Mouse (Mus musculus): ENCODE measurements around the gene Gm364.

Gene Gm364

GRCm38 (mm10) chrX:57408769-57409168 is at the start of gene Gm364:
Gene Gm364, plus strand, starts transcription at chrX:57409154.
- no peak for DNase-seq (ENCODE audit: low spot score)

- no peak for DNase-seq (ENCODE audit: low spot score)
Observed at GRCm38 (mm10) chrX:57359316-57359715, 49.6 kb upstream of the Gm364 start.

- no peak for DNase-seq (ENCODE audit: low spot score)
Observed at GRCm38 (mm10) chrX:57364891-57365569, 43.9 kb upstream of the Gm364 start.

GRCm38 (mm10) chrX:57372965-57373364 is 36.0 kb upstream of the Gm364 start:
- no peak for DNase-seq (ENCODE audit: low spot score)

GRCm38 (mm10) chrX:57373543-57373942 is 35.4 kb upstream of the Gm364 start:
- DNase-seq (ENCODE audit: low spot score), result no peak

GRCm38 (mm10) chrX:57374029-57374428 is 34.9 kb upstream of the Gm364 start:
- no peak for DNase-seq (ENCODE audit: low spot score)

- DNase-seq (ENCODE audit: low spot score), result no peak
Observed at GRCm38 (mm10) chrX:57377096-57377495, 31.9 kb upstream of the Gm364 start.

- DNase-seq (ENCODE audit: low spot score), result no peak
Observed at GRCm38 (mm10) chrX:57378579-57378978, 30.4 kb upstream of the Gm364 start.

- DNase-seq (ENCODE audit: low spot score), result no peak
Observed at GRCm38 (mm10) chrX:57380915-57381314, 28.0 kb upstream of the Gm364 start.

GRCm38 (mm10) chrX:57392367-57393246 is 16.3 kb upstream of the Gm364 start, which contains the start of gene Rbmx:
Gene Rbmx, minus strand, starts transcription at chrX:57393036.
- peak; percentile 29 for DNase-seq (ENCODE audit: low spot score)

GRCm38 (mm10) chrX:57393412-57393811 is 15.5 kb upstream of the Gm364 start:
- no peak for DNase-seq (ENCODE audit: low spot score)

- DNase-seq (ENCODE audit: low spot score), result no peak
Observed at GRCm38 (mm10) chrX:57401388-57401787, 7.6 kb upstream of the Gm364 start.

- no peak for DNase-seq (ENCODE audit: low spot score)
Observed at GRCm38 (mm10) chrX:57403651-57404050, 5.3 kb upstream of the Gm364 start.

GRCm38 (mm10) chrX:57431610-57432009 is 22.7 kb downstream of the Gm364 start:
- DNase-seq (ENCODE audit: low spot score), result no peak

GRCm38 (mm10) chrX:57433897-57434296 is 24.9 kb downstream of the Gm364 start:
- no peak for DNase-seq (ENCODE audit: low spot score)

- DNase-seq (ENCODE audit: low spot score), result no peak
Observed at GRCm38 (mm10) chrX:57503634-57504033, 94.7 kb downstream of the Gm364 start, which contains the start of gene Gpr101. Gene Gpr101, minus strand, starts transcription at chrX:57503757.

GRCm38 (mm10) chrX:57506247-57506646 is 97.3 kb downstream of the Gm364 start:
- DNase-seq (ENCODE audit: low spot score), result no peak

GRCm38 (mm10) chrX:57521117-57522095 is 112.5 kb downstream of the Gm364 start:
- no peak for DNase-seq (ENCODE audit: low spot score)

All from urinary bladder, postnatal 10 days (tissue).